Mouse (Mus musculus) hindbrain, embryonic 13.5 days (tissue): ENCODE results near the gene Pip5k1b. TPM values are rescaled to one million over a fixed set of nuclear protein-coding genes. Genes with fewer than 3 reads are reported as not detected.

Experiments
- ATAC-seq: fragments of 200-750 bp; cut with Nextera tagmentation; 2 replicates; pipeline ENCODE4 v1.8.0; 2017; ENCODE audit warnings: moderate TSS enrichment; ENCODE audit not compliant: low FRiP score
- H3K27ac ChIP-seq: fragments of 300-500 bp; sonication (generic); 2 replicates; pipeline ENCODE4 v1.5.1; 2015; ENCODE audit warnings: inconsistent platforms, mild to moderate bottlenecking, moderate library complexity
- H3K27me3 ChIP-seq: fragments of 300-500 bp; sonication (generic); 2 replicates; pipeline ENCODE4 v1.6.1; 2015; ENCODE audit warnings: mild to moderate bottlenecking, inconsistent platforms
- H3K36me3 ChIP-seq: fragments of 300-500 bp; sonication (generic); 2 replicates; pipeline ENCODE4 v1.6.1; 2015; ENCODE audit warnings: mild to moderate bottlenecking, inconsistent platforms
- H3K4me1 ChIP-seq: fragments of 300-500 bp; sonication (generic); replicated peaks from 2 replicates; pipeline ENCODE4 v1.6.1; 2015; ENCODE audit warnings: inconsistent platforms
- H3K4me2 ChIP-seq: fragments of 300-500 bp; sonication (generic); 2 replicates; pipeline ENCODE4 v1.6.1; 2015; ENCODE audit warnings: inconsistent platforms, mild to moderate bottlenecking, moderate library complexity
- H3K4me3 ChIP-seq: fragments of 300-500 bp; sonication (generic); 2 replicates; pipeline ENCODE4 v1.5.1; 2015; ENCODE audit warnings: mild to moderate bottlenecking, inconsistent platforms
- H3K9ac ChIP-seq: fragments of 300-500 bp; sonication (generic); 2 replicates; pipeline ENCODE4 v1.6.1; 2015; ENCODE audit warnings: mild to moderate bottlenecking, inconsistent platforms
- H3K9me3 ChIP-seq: fragments of 300-500 bp; sonication (generic); 2 replicates; pipeline ENCODE4 v1.6.1; 2016; ENCODE audit warnings: inconsistent platforms
- WGBS: fragments of 180-500 bp; shearing (Covaris S2); methylation state at CpG from one replicate; pipeline ENCODE4 v1.1.7; 2015; 5-methylcytosine and 5-hydroxymethylcytosine counted together
- polyA plus RNA-seq: library from polyadenylated mRNA; unstranded; fragments of >200 nt; fragmentation: Nextera tagmentation; extraction: Ambion mirVana; gene quantifications from 2 replicates; pipeline ENCODE4 v1.2.1, GENCODE M21; 2015

Pip5k1b gene
- polyA plus RNA-seq, 1 experiment from 2014 or later, result 1.5 TPM

DNA sequence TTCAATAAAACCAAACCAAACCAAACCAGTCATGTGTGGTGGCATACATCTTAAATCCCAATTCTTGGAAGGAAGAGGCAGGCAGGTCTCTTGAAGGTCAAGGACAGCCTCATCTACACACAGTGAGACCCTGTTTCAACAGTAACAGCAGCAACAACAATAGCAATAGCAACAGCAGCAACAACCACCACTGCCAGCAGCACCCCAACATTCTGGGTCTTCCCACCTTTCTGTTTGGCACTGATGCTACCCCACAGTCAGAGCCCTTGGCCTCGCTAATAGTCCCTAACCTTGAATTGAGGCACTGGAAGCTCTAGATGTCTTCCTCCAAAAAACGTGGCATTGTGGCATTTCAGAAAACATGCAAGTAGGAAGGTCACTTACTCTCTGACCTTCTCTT is 225.3 kb downstream of the Pip5k1b start:
- H3K9ac ChIP-seq, result no peak overlapping the region
- WGBS, result 72% methylated on average over 2 of the region's 2 CpGs
- H3K9me3 ChIP-seq, result no peaks in the 10 kb centered on the region
- no peak overlapping the region for H3K27ac ChIP-seq
- H3K4me2 ChIP-seq, result no peak overlapping the region
- no peaks in the 10 kb centered on the region for H3K36me3 ChIP-seq
- H3K4me1 ChIP-seq, result 0 out of 2 replicates have a peak, but pooled peaks cover 3% of the 10 kb centered on the region
- no peak for ATAC-seq
- H3K27me3 ChIP-seq, result 0 out of 2 replicates have a peak, but pooled peaks cover 4% of the 10 kb centered on the region
- H3K4me3 ChIP-seq, result no peak overlapping the region

DNA sequence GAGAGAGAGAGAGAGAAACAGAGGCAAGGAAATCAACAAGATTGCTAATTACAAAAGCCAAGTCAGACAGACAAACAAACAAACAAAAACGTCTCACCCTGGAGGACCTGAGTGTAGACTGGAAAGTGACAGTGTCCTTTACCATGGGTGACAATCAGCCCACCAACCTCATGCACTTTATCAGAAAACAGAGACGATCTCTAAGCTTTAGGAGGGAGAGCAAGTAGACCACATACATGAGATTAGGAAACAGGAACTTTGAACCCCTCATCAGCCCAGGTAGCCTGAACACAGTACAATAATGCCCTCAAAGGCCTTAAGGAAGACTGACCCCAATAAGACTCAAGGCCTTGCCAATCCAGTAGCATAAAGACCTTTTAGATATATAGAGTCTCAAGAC is 227.8 kb downstream of the Pip5k1b start:
- H3K27ac ChIP-seq, result no peak overlapping the region
- no peak overlapping the region for H3K4me3 ChIP-seq
- peaks cover 13% of the 10 kb centered on the region for H3K4me1 ChIP-seq
- H3K9me3 ChIP-seq, result no peaks in the 10 kb centered on the region
- H3K4me2 ChIP-seq, result no peak overlapping the region
- H3K9ac ChIP-seq, result no peak overlapping the region
- H3K27me3 ChIP-seq, result 0 out of 2 replicates have a peak, but pooled peaks cover 4% of the 10 kb centered on the region
- no peaks in the 10 kb centered on the region for H3K36me3 ChIP-seq
- WGBS, result 73% methylated on average over 2 of the region's 2 CpGs
- ATAC-seq, result no peak

DNA sequence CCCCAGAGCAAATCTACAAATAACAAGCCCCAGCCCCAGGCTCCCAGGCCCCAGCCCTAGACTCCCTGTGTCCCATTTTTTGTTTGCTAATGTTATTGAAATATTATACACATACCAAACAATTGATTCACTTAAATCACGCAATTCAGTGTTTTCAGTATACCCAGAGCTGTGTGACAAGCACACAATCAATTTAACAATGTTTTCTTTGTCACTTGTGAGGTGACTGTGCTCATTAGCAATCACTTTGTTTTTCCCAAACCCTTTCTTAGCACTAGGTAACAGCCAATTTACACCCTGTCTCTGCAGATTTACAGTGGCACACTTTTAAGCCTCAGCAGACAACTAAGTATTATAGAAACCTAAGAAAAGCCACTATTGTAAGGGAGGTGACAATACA is 228.7 kb downstream of the Pip5k1b start:
- 31% methylated on average over 1 of the region's 1 CpGs for WGBS
- H3K36me3 ChIP-seq, result no peaks in the 10 kb centered on the region

DNA sequence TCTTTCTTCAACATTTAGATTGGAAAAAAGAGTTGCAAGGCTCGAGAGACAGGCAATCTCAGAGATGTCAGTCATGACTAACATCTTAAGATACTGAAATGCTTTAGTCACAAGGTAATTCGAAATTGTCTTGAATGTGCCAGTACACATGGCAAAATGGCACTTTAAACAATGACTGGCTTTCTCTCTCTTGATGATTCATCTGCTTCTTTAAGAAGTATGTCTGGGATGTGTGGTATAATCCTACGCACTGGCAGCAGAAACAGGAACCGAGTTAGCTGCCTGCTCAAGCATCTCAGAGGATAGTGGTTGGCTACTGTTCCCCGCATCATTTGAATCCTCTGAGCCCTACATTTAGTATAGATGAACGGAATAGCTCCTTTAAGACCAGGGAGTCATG is 230.0 kb downstream of the Pip5k1b start:
- H3K4me3 ChIP-seq, result no peak overlapping the region
- H3K9ac ChIP-seq, result no peak overlapping the region
- no peaks in the 10 kb centered on the region for H3K9me3 ChIP-seq
- WGBS, result 78% methylated on average over 6 of the region's 6 CpGs
- no peaks in the 10 kb centered on the region for H3K36me3 ChIP-seq
- no peak overlapping the region for H3K27ac ChIP-seq
- no peak overlapping the region for H3K4me2 ChIP-seq
- 0 out of 2 replicates have a peak, but pooled peaks cover 8% of the 10 kb centered on the region for H3K27me3 ChIP-seq
- H3K4me1 ChIP-seq, result peaks cover 13% of the 10 kb centered on the region
- ATAC-seq, result no peak

More for the DNA sequence above, 228.7 kb downstream of the Pip5k1b start:
- Histone ChIP-seq H3K27ac (no peak overlapping the region), H3K4me2 (no peak overlapping the region), H3K9ac (no peak overlapping the region), H3K4me1 (peaks cover 13% of the 10 kb centered on the region), H3K27me3 (0 out of 2 replicates have a peak, but pooled peaks cover 4% of the 10 kb centered on the region), H3K4me3 (no peak overlapping the region), H3K9me3 (no peaks in the 10 kb centered on the region)
- no peak for ATAC-seq

DNA sequence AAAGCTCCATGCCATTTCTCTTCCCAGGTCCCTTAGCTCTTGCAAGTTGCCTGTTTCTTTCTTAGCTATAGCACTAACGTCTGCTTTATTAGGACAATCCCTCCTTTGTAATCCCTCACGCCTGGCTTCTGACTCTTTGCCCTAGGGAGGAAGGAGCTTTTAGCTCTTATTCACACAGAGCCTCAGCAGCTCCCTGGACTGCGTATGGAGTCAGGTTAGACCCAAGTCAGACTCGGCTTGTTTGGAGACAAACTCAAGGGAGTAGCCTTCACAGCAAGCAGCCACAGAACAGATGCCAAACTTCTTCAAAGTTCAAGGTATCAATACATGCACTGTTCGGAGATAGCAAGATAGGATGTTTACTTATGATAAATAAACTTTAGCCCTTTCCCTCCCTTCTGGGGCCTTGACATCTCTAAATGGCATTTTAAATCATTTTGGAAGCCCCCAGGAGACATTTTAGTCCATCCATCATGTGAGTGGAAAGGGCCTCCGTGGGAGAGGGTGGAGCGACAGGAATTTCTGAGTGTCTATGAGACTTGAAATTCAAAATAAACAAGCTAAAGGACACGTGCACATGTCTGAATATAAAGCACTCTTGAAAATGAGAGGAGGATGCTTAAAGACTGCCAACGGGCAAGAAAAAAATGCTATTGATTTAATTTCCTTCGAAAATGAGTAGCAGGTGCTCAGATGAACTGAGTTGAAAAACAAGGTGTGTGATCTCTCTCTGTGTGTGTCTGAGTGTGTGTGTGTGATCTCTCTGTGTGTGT is 231.6 kb downstream of the Pip5k1b start:
- Histone ChIP-seq H3K9me3 (no peaks in the 10 kb centered on the region), H3K27me3 (0 out of 2 replicates have a peak, but pooled peaks cover 10% of the 10 kb centered on the region), H3K4me1 (peaks cover 13% of the 10 kb centered on the region), H3K4me3 (no peak overlapping the region), H3K4me2 (no peak overlapping the region), H3K9ac (no peak overlapping the region), H3K36me3 (no peaks in the 10 kb centered on the region), H3K27ac (no peak overlapping the region)
- ATAC-seq, result no peak
- 40% methylated on average over 10 of the region's 10 CpGs for WGBS

DNA sequence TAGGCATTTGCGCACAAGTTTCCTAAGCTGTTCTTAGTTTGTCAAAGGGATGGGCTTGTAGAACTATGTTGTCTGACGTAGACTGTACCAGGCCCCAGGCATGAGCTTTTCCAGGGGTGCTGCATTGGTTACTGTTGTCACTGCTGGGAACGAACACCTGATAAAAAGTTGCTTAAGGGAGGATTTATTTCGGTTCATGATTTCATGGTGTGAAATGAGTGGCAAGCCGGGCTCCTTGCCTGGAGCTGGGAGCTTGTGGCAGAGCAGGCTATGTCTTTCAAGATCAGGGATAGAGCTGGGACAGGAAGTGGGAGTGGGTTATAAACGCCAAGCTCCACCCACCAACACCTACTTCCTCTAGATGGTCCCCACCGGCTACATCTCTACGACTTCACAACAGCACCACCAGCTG is 233.8 kb downstream of the Pip5k1b start:
- Histone ChIP-seq H3K4me3 (no peak overlapping the region), H3K4me1 (peaks cover 18% of the 10 kb centered on the region), H3K4me2 (no peak overlapping the region), H3K36me3 (no peaks in the 10 kb centered on the region), H3K9ac (no peak overlapping the region), H3K9me3 (no peaks in the 10 kb centered on the region), H3K27me3 (0 out of 2 replicates have a peak, but pooled peaks cover 10% of the 10 kb centered on the region), H3K27ac (no peak overlapping the region)
- no peak for ATAC-seq
- whole genome bisulfite sequencing, result 91% methylated on average over 8 of the region's 8 CpGs

DNA sequence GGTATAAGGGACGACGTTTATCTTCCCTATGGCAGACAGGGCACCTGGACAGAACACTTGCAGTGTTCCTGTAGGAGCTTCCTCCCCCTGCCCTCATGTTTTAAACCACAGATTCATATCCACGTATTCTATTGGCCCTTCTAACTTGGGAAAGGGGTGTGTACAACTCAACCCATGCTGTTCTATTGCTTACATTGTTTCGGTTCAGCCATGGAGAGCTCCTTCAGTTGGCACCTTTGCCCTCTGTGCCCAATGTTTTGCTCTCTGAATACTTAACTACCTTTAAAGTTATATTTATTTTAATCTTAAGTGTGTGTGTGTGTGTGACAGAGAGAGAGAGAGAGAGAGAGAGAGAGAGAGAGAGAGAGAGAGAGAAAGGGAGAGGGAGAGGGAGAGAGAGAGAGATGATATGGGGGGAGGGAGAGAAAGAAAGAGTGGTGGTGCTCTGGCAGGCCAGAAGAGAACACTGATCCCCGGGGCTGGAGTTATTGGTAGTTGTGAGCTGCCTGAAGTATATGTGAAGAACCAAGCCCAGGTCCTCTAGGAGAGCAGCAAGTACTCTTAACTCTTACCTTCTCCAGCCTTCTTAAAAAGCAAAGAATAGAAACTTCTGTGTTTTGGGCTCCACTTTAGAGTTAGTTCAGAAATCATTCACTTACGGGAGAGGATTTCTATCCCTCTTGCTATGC is 234.3 kb downstream of the Pip5k1b start:
- H3K9ac ChIP-seq, result no peak overlapping the region
- 0 out of 2 replicates have a peak, but pooled peaks cover 10% of the 10 kb centered on the region for H3K27me3 ChIP-seq
- no peak overlapping the region for H3K4me2 ChIP-seq
- no peaks in the 10 kb centered on the region for H3K9me3 ChIP-seq
- no peak overlapping the region for H3K4me3 ChIP-seq
- peaks cover 20% of the 10 kb centered on the region for H3K4me1 ChIP-seq
- no peaks in the 10 kb centered on the region for H3K36me3 ChIP-seq
- ATAC-seq, result no peak
- H3K27ac ChIP-seq, result no peak overlapping the region
- 92% methylated on average over 6 of the region's 6 CpGs for WGBS

DNA sequence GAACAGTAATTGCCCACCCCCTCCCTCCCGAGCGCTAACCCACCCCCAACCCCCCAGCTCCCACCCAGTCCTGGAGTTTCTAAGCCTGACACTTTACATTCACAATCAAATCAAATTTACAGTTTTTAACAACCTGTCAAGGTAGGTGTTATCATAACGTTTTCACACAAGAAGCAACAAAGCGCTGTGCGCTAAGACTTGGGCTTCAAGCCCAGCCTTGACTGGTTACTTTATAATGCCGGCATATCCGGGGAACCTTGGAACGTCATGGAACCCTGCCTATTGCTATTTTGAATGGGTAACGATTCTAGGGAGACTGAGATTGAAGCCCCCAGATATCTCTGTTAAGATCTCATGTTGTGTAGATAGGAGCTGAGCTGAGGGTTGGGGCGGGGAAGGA is 237.5 kb downstream of the Pip5k1b start:
- H3K9me3 ChIP-seq, result no peaks in the 10 kb centered on the region
- no peak overlapping the region for H3K4me2 ChIP-seq
- H3K27me3 ChIP-seq, result 0 out of 2 replicates have a peak, but pooled peaks cover 13% of the 10 kb centered on the region
- H3K4me3 ChIP-seq, result no peak overlapping the region
- WGBS, result 89% methylated on average over 10 of the region's 10 CpGs
- H3K36me3 ChIP-seq, result no peaks in the 10 kb centered on the region
- H3K4me1 ChIP-seq, result peaks cover 17% of the 10 kb centered on the region
- no peak for ATAC-seq
- H3K9ac ChIP-seq, result no peak overlapping the region
- no peak overlapping the region for H3K27ac ChIP-seq

DNA sequence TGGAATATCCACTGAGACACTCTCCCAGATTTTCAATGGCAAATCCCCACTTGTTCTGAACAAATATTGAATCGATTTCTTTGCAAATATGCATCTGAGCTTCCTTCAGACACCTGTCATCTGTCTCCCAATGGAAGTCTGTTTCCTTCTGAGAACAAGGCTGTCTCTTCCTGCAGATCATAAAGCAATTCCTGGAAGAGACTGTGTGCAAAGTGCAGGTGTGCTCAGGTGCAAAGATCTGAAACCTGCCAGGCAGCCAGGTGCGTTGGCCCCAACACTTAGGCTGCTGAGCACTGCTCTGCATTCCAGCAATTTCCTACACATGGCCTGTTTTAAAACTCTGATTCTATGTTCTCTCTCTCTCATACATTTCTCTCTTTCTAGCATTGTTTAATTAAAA is 237.9 kb downstream of the Pip5k1b start:
- no peak overlapping the region for H3K4me2 ChIP-seq
- no peak overlapping the region for H3K27ac ChIP-seq
- H3K9ac ChIP-seq, result no peak overlapping the region
- no peaks in the 10 kb centered on the region for H3K36me3 ChIP-seq
- peaks cover 22% of the 10 kb centered on the region for H3K4me1 ChIP-seq
- ATAC-seq, result no peak
- no peaks in the 10 kb centered on the region for H3K9me3 ChIP-seq
- no peak overlapping the region for H3K4me3 ChIP-seq
- WGBS, result 86% methylated on average over 2 of the region's 2 CpGs
- H3K27me3 ChIP-seq, result 0 out of 2 replicates have a peak, but pooled peaks cover 13% of the 10 kb centered on the region

DNA sequence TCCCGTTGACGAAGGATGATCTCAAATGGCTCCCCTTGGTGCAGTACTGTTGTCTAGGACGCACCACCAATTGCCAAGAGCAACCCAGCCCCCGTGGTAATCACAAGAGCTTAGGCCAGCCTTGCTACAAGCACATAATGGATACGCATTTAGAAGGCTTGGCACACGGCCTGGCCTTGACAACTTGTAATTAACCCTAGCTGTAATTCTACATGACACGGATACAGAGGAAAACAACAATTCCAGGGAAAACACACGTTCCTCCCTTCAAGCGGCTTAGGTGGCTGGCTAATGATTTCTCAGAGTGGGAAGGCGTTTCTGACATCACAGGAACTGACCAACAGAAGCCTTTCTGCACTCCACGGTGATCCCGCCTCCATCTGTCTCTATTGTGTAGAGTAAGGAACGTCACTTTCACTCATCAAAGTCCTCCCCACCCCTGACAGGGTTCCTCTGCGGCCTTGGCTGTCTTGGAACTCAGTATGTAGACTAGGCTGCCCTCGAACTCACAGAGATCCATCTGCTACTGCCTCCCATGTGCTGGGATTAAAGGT is 238.6 kb downstream of the Pip5k1b start:
- H3K9me3 ChIP-seq, result no peaks in the 10 kb centered on the region
- 0 out of 2 replicates have a peak overlapping the region, but pooled peaks have one; percentile 10 for H3K4me2 ChIP-seq
- H3K4me1 ChIP-seq, result peaks cover 22% of the 10 kb centered on the region
- 0 out of 2 replicates have a peak, but pooled peaks cover 13% of the 10 kb centered on the region for H3K27me3 ChIP-seq
- no peak overlapping the region for H3K9ac ChIP-seq
- no peaks in the 10 kb centered on the region for H3K36me3 ChIP-seq
- 34% methylated on average over 15 of the region's 15 CpGs for WGBS
- no peak overlapping the region for H3K27ac ChIP-seq
- peak; percentile 74 for ATAC-seq
- H3K4me3 ChIP-seq, result no peak overlapping the region

DNA sequence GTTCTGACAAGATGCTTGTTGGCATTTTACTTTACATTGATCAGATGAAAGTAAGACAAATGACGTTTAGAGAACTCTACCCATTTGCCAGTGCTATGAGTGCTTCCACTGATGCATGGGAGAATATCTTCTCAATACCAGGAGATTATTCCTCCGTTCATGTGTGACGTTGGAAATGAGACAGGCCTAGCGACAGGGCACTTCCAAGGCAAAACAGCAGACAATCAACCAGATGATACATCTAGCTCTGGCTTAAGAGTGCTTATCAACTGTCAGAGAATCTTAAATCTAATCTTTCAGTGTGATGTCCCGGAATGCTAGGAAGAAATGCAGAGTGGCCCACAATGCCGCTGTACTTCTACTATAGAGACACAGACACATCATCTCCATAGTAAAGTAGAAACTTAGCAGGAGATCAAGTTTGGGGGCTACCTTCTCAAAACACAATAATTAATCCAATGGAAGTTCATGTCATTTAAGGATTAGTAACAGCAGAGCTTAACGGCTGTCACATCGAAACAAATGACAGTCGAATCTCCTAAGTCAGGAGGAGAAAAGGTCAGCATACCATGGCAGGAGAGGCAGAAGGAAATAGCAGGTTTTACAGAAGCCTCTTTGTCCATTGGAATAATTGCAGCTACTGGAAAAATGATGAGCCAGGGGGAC is 239.5 kb downstream of the Pip5k1b start:
- Histone ChIP-seq H3K4me3 (no peak overlapping the region), H3K36me3 (no peaks in the 10 kb centered on the region), H3K4me2 (no peak overlapping the region), H3K9ac (no peak overlapping the region), H3K27ac (no peak overlapping the region), H3K4me1 (peaks cover 22% of the 10 kb centered on the region), H3K9me3 (no peaks in the 10 kb centered on the region), H3K27me3 (0 out of 2 replicates have a peak, but pooled peaks cover 13% of the 10 kb centered on the region)
- no peak for ATAC-seq
- 73% methylated on average over 9 of the region's 9 CpGs for WGBS

DNA sequence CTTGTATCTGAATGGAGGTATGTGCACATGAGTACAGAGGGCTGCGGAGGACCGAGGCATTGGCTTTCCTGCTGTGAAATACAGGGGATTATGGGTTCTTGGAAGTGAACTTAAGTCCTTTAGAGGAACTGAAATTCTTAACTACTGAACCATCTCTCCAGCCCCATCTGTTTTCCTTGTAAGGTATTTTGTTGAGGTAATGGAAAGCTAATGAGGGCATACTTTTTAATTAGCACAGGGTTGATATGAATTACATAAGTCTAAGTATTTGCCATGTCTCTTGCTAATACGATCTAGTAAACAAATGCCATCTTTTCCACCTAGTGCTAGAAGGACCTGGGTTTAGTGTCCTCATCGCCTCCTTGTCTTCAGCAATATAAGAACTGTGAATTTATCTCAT is 240.4 kb downstream of the Pip5k1b start:
- ATAC-seq, result no peak
- H3K9ac ChIP-seq, result no peak overlapping the region
- no peak overlapping the region for H3K27ac ChIP-seq
- H3K27me3 ChIP-seq, result 0 out of 2 replicates have a peak, but pooled peaks cover 7% of the 10 kb centered on the region
- H3K4me3 ChIP-seq, result no peak overlapping the region
- no peaks in the 10 kb centered on the region for H3K9me3 ChIP-seq
- H3K4me2 ChIP-seq, result no peak overlapping the region
- no peaks in the 10 kb centered on the region for H3K36me3 ChIP-seq
- WGBS, result 92% methylated on average over 4 of the region's 4 CpGs
- peaks cover 22% of the 10 kb centered on the region for H3K4me1 ChIP-seq
